Mouse (Mus musculus): ENCODE results near the gene Tesmin.

DNA sequence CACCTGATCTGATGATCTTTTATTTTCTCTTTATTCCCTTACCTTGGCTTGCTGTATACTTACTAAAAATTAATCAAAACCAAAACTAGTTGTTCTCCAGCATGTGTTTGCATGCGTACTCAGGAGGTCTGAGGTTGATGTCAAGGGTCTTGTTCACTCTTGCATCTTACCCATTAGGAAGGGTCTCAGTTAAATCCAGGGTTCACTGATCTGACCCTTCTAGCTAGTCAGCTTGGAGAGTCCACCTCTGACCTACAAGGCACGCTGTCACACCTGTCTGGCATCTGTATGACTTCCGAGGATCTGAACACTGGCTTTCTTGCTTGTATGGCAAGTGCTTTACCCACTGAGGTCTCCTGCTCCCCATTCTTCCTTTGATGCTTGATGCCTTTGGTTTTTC, 62.1 kb downstream of the Tesmin start:
- TF ChIP-seq CTCF (IDR thresholded peaks at IDR 0.05; ENCODE audit: borderline replicate concordance, extremely low read depth, insufficient read depth, insufficient read length) (no peak), POLR2A (IDR thresholded peaks at IDR 0.05; ENCODE audit: borderline replicate concordance, extremely low read depth, insufficient read depth, insufficient read length, poor library complexity, severe bottlenecking) (no peak)
